Mouse (Mus musculus): Measurements from ENCODE around the gene Stard10.

GRCm38 (mm10) chr7:101349861-101350260 lies 33.0 kb downstream of the Stard10 start:
- no peak for TF ChIP-seq CTCF (IDR thresholded peaks at IDR 0.05; ENCODE audit: borderline replicate concordance, insufficient read depth, low read length)
- no peak for TF ChIP-seq POLR2A (IDR thresholded peaks at IDR 0.05; ENCODE audit: low read depth, low read length)

Data from embryonic fibroblast, embryonic 13.5 days (primary cell).